Mouse (Mus musculus): ENCODE data around the gene Igsf11. TPM values are rescaled to one million over a fixed set of nuclear protein-coding genes. Genes with fewer than 3 reads are reported as not detected.

Gene Igsf11
- total and polyA plus RNA-seq, 3 experiments: 0.05 to 0.19 TPM; not detected in 1

- no peaks in the 10 kb centered on the region for H3K4me1 ChIP-seq (ENCODE audit: control insufficient read depth in 1 of 2, insufficient read depth in 2 of 2)
- TF ChIP-seq ETS1 (conservative IDR thresholded peaks at IDR 0.05; ENCODE audit: low read depth, low read length) (no peak), ELF1 (IDR thresholded peaks at IDR 0.05; ENCODE audit: low read depth, low read length) (no peak), MYC (IDR thresholded peaks at IDR 0.05; ENCODE audit: low read depth, low read length) (no peak), NRF1 (IDR thresholded peaks at IDR 0.05; ENCODE audit: low read depth, low read length) (no peak), GABPA (IDR thresholded peaks at IDR 0.05; ENCODE audit: insufficient replicate concordance, low read depth, low read length) (no peak), IRF4 (IDR thresholded peaks at IDR 0.05; ENCODE audit: low read depth, low read length) (no peak), MAX (IDR thresholded peaks at IDR 0.05; ENCODE audit: low read length) (no peak), POLR2AphosphoS2 (IDR thresholded peaks at IDR 0.05; ENCODE audit: low read depth, low read length) (no peak), MEF2A (IDR thresholded peaks at IDR 0.05; ENCODE audit: borderline replicate concordance, low read depth, low read length) (no peak), MXI1 (IDR thresholded peaks at IDR 0.05; ENCODE audit: low read depth, low read length) (no peak), RAD21 (IDR thresholded peaks at IDR 0.05; ENCODE audit: low read depth, low read length) (no peak), ZC3H11A (IDR thresholded peaks at IDR 0.05; ENCODE audit: low read depth, low read length) (no peak)
- dilution Hi-C loops (cut with MboI; ENCODE audit: extremely low pct_ligation_motif_present, extremely low pct_unique_long_range_greater_than_20kb, low sequenced_read_pairs): no loop called here
- no peak overlapping the region for H3K4me3 ChIP-seq (replicated peaks in 1 of 3; ENCODE audit: low read depth in 2 of 3, low read length in 2 of 3, poor library complexity in 1 of 3)
- DNase-seq (ENCODE audit: extremely low read depth): no peak
- H3K9me3 ChIP-seq (replicated peaks; ENCODE audit: low read length): peaks cover 2% of the 10 kb centered on the region
- H3K9ac ChIP-seq (ENCODE audit: insufficient read depth, low read depth): no peak overlapping the region
- H3K79me2 ChIP-seq (replicated peaks; ENCODE audit: control insufficient read depth, extremely low read depth, insufficient read depth, poor library complexity, severe bottlenecking): no peaks in the 10 kb centered on the region
- peaks cover 36% of the 10 kb centered on the region for H3K27me3 ChIP-seq (replicated peaks)
- H3K36me3 ChIP-seq (replicated peaks in 1 of 2; ENCODE audit: control insufficient read depth in 1 of 2, insufficient read depth in 1 of 2, low read length in 1 of 2): no peaks in the 10 kb centered on the region
- in situ Hi-C loops (cut with MboI; ENCODE audit: low pct_ligation_motif_present, low pct_unique_long_range_greater_than_20kb, low sequenced_read_pairs): no loop called here
- no peak overlapping the region for H3K27ac ChIP-seq (ENCODE audit: insufficient read depth, low read depth)
- H3K4me2 ChIP-seq (ENCODE audit: insufficient read depth, low read depth, poor library complexity, severe bottlenecking): no peak overlapping the region
Observed at GRCm38 (mm10) chr16:38947141-38947879, 54.8 kb downstream of the Igsf11 start.

GRCm38 (mm10) chr16:38948441-38948840 lies 56.0 kb downstream of the Igsf11 start:
- dilution Hi-C loops (cut with MboI; ENCODE audit: extremely low pct_ligation_motif_present, extremely low pct_unique_long_range_greater_than_20kb, low sequenced_read_pairs) (no loop called here), in situ Hi-C loops (cut with MboI; ENCODE audit: low pct_ligation_motif_present, low pct_unique_long_range_greater_than_20kb, low sequenced_read_pairs) (no loop called here)
- no peak for TF ChIP-seq CHD2 (IDR thresholded peaks at IDR 0.05; ENCODE audit: low read length)
- no peak for TF ChIP-seq MYC (IDR thresholded peaks at IDR 0.05; ENCODE audit: low read depth, low read length)
- TF ChIP-seq POLR2A (IDR thresholded peaks at IDR 0.05; ENCODE audit: low read depth, low read length): no peak
- TF ChIP-seq ZNF384 (IDR thresholded peaks at IDR 0.05; ENCODE audit: low read depth, low read length): no peak
- no peak for TF ChIP-seq MAX (IDR thresholded peaks at IDR 0.05; ENCODE audit: low read length)
- TF ChIP-seq RAD21 (IDR thresholded peaks at IDR 0.05; ENCODE audit: low read depth, low read length): no peak
- no peak for TF ChIP-seq HCFC1 (IDR thresholded peaks at IDR 0.05; ENCODE audit: low read depth, low read length)
- TF ChIP-seq IRF4 (IDR thresholded peaks at IDR 0.05; ENCODE audit: low read depth, low read length): no peak
- no peak for TF ChIP-seq MAFK (IDR thresholded peaks at IDR 0.05; ENCODE audit: insufficient replicate concordance, low read length)

More at GRCm38 (mm10) chr16:38948441-38948840, 56.0 kb downstream of the Igsf11 start:
- DNase-seq (ENCODE audit: extremely low read depth): no peak
- Histone ChIP-seq H3K9me3 (replicated peaks; ENCODE audit: low read length) (peaks cover 2% of the 10 kb centered on the region), H3K79me2 (replicated peaks; ENCODE audit: control insufficient read depth, extremely low read depth, insufficient read depth, poor library complexity, severe bottlenecking) (no peaks in the 10 kb centered on the region), H3K4me2 (ENCODE audit: insufficient read depth, low read depth, poor library complexity, severe bottlenecking) (no peak overlapping the region), H3K4me1 (ENCODE audit: control insufficient read depth in 1 of 2, insufficient read depth in 2 of 2) (no peaks in the 10 kb centered on the region), H3K9ac (ENCODE audit: insufficient read depth, low read depth) (no peak overlapping the region), H3K36me3 (replicated peaks in 1 of 2; ENCODE audit: control insufficient read depth in 1 of 2, insufficient read depth in 1 of 2, low read length in 1 of 2) (no peaks in the 10 kb centered on the region), H3K27ac (ENCODE audit: insufficient read depth, low read depth) (no peak overlapping the region), H3K27me3 (replicated peaks) (peaks cover 36% of the 10 kb centered on the region), H3K4me3 (replicated peaks in 1 of 3; ENCODE audit: low read depth in 2 of 3, low read length in 2 of 3, poor library complexity in 1 of 3) (no peak overlapping the region)

Data from CH12.LX (cell line).